Mouse (Mus musculus): ENCODE results near the gene Secisbp2. TPM values are rescaled to one million over a fixed set of nuclear protein-coding genes. Genes with fewer than 3 reads are reported as not detected.

Gene Secisbp2
- polyA plus RNA-seq, 1 experiment from 2014 or later = 28.6 TPM

DNA sequence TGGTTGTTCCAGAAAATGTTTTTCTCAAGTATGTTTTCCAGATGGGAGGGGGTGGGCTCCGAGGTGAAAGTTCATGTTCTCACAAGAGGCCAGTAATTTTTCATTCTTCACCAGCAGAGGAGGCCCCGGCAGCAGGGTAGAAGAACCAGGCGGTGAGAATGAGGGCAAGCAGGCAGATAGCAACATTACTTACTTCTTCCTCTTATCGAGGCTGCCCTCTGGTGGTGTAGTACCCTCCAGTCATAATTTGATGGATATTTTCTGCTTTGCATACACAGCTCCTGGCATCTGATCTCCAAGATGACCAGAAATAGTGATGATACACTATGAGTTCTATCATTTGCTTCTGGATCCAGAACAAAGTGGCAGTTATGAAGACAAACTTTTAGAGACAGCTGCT is 12.5 kb upstream of the Secisbp2 start:
- H3K4me3 ChIP-seq (ENCODE audit: low read length) = no peak overlapping the region
- no peaks in the 10 kb centered on the region for H3K4me1 ChIP-seq (ENCODE audit: control insufficient read depth, insufficient read depth, low read depth, low read length)
- no peak overlapping the region for H3K9ac ChIP-seq (ENCODE audit: low read depth, low read length)
- H3K36me3 ChIP-seq (ENCODE audit: control insufficient read depth, insufficient read depth, low read length) = no peaks in the 10 kb centered on the region
- no peaks in the 10 kb centered on the region for H3K27me3 ChIP-seq (replicated peaks; ENCODE audit: control insufficient read depth, insufficient read depth, low read length)
- H3K4me2 ChIP-seq (ENCODE audit: low read length) = no peak overlapping the region
- ATAC-seq = no peak
- WGBS = 85% methylated on average over 4 of the region's 4 CpGs
- no peak overlapping the region for H3K27ac ChIP-seq (ENCODE audit: low read depth, low read length)
- no peaks in the 10 kb centered on the region for H3K9me3 ChIP-seq (ENCODE audit: control insufficient read depth, low read length)

DNA sequence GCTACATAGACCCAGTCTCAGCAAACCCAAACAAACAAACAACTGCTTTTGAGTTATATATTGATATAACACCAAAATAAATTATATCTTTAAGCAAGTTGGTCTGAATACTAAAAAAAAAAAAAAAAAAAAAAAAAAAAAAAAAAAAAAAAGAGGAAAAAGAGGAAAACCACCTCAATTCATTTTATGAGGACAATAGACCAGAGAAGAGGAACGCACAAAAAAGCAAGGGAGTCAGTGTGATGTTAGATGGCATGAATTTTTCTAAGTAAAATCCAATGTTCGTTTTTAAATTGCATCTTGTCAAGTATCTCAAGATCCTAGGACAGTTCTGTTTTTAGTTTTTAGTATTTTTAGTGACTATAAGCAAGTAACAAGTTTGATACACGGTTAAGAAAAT is 10.1 kb upstream of the Secisbp2 start:
- no peaks in the 10 kb centered on the region for H3K36me3 ChIP-seq (ENCODE audit: control insufficient read depth, insufficient read depth, low read length)
- H3K4me3 ChIP-seq (ENCODE audit: low read length) = no peak overlapping the region
- no peak overlapping the region for H3K9ac ChIP-seq (ENCODE audit: low read depth, low read length)
- WGBS = 92% methylated on average over 3 of the region's 3 CpGs
- H3K27me3 ChIP-seq (replicated peaks; ENCODE audit: control insufficient read depth, insufficient read depth, low read length) = no peaks in the 10 kb centered on the region
- no peak overlapping the region for H3K27ac ChIP-seq (ENCODE audit: low read depth, low read length)
- ATAC-seq = no peak
- H3K4me2 ChIP-seq (ENCODE audit: low read length) = no peak overlapping the region
- peaks cover 3% of the 10 kb centered on the region; the same call in 1 of the 2 replicates for H3K4me1 ChIP-seq (ENCODE audit: control insufficient read depth, insufficient read depth, low read depth, low read length)
- H3K9me3 ChIP-seq (ENCODE audit: control insufficient read depth, low read length) = no peaks in the 10 kb centered on the region

DNA sequence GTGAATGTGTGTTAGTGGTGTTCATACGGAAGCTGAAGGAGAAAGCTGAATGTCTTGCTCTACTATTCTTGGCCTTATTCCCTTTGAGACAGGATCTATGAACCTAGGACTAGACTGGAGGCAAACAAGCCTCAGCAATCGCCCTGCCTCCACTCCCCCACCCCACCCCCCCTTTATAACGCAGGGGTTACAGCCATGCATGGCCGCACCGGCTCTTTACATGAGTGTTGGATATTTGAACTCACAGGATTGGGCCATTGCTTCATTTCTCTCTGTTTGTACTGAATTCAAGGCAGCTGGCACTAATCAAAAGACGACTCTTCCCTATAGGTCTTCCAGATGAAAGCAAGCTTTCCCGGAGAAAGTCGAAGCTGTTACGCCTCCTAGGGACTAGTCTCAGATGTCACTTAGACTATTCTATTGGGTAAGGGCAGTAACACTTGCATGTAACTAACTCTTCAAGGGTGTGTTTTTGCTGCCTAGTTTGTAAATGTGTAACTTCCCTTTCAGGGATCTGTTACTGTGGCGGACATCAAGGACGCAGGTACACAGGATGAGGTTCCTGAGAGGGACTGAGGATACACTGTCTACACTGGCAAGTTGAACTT is 9.2 kb upstream of the Secisbp2 start:
- H3K27ac ChIP-seq (ENCODE audit: low read depth, low read length) = no peak overlapping the region

DNA sequence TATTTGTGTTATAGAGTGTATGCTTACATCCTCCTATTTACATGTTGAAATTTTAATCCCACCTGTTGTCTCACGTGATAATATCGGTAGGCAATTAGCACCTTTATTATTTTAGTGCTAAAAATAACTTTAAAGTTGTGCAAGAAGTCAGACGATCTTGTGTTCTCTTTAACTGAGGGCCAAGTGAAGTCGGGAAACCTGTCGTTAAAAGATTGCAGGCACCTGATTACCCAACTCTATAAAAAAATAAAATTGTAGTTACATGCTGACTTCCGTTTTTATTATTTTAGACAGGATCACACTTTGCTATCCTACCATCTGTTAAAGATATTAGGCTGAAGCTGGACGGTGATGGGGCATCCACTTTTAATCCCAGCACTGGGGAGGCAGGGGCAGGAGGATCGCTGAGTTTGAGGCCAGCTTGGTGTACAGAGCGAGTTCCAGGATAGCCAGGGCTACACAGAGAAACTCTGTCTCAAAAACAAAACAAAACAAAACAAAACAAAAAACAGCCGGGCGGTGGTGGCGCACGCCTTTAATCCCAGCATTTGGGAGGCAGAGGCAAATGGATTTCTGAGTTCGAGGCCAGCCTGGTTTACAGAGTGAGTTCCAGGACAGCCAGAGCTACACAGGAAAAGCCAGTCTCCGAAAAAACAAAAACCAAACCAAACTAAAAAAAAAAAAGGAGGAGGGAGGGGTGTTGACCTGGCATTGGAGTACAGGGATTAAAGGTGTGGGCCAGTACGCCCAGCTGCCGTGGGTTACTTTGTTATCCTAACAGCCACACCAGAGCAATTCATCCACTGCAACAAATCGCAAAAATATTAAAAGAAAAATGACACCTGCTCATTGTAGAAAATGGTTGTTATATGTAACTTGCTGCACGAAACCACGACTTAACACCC is 7.3 kb upstream of the Secisbp2 start:
- H3K9ac ChIP-seq (ENCODE audit: low read depth, low read length) = peak overlapping the region; percentile 82
- no peaks in the 10 kb centered on the region for H3K9me3 ChIP-seq (ENCODE audit: control insufficient read depth, low read length)
- peak overlapping the region; percentile 74 for H3K27ac ChIP-seq (ENCODE audit: low read depth, low read length)
- peak; percentile 12 for ATAC-seq
- H3K4me1 ChIP-seq (ENCODE audit: control insufficient read depth, insufficient read depth, low read depth, low read length) = peaks cover 5% of the 10 kb centered on the region
- peak overlapping the region; percentile 71 for H3K4me2 ChIP-seq (ENCODE audit: low read length)
- no peaks in the 10 kb centered on the region for H3K36me3 ChIP-seq (ENCODE audit: control insufficient read depth, insufficient read depth, low read length)
- 49% methylated on average over 20 of the region's 20 CpGs for WGBS
- no peaks in the 10 kb centered on the region for H3K27me3 ChIP-seq (replicated peaks; ENCODE audit: control insufficient read depth, insufficient read depth, low read length)
- peak overlapping the region; percentile 72 for H3K4me3 ChIP-seq (ENCODE audit: low read length)

More for the DNA sequence above, 9.2 kb upstream of the Secisbp2 start:
- no peak overlapping the region for H3K9ac ChIP-seq (ENCODE audit: low read depth, low read length)
- no peak overlapping the region for H3K4me2 ChIP-seq (ENCODE audit: low read length)
- no peak for ATAC-seq
- no peaks in the 10 kb centered on the region for H3K9me3 ChIP-seq (ENCODE audit: control insufficient read depth, low read length)
- peaks cover 5% of the 10 kb centered on the region for H3K4me1 ChIP-seq (ENCODE audit: control insufficient read depth, insufficient read depth, low read depth, low read length)
- H3K4me3 ChIP-seq (ENCODE audit: low read length) = no peak overlapping the region
- H3K27me3 ChIP-seq (replicated peaks; ENCODE audit: control insufficient read depth, insufficient read depth, low read length) = no peaks in the 10 kb centered on the region
- 29% methylated on average over 11 of the region's 11 CpGs for WGBS
- H3K36me3 ChIP-seq (ENCODE audit: control insufficient read depth, insufficient read depth, low read length) = no peaks in the 10 kb centered on the region

DNA sequence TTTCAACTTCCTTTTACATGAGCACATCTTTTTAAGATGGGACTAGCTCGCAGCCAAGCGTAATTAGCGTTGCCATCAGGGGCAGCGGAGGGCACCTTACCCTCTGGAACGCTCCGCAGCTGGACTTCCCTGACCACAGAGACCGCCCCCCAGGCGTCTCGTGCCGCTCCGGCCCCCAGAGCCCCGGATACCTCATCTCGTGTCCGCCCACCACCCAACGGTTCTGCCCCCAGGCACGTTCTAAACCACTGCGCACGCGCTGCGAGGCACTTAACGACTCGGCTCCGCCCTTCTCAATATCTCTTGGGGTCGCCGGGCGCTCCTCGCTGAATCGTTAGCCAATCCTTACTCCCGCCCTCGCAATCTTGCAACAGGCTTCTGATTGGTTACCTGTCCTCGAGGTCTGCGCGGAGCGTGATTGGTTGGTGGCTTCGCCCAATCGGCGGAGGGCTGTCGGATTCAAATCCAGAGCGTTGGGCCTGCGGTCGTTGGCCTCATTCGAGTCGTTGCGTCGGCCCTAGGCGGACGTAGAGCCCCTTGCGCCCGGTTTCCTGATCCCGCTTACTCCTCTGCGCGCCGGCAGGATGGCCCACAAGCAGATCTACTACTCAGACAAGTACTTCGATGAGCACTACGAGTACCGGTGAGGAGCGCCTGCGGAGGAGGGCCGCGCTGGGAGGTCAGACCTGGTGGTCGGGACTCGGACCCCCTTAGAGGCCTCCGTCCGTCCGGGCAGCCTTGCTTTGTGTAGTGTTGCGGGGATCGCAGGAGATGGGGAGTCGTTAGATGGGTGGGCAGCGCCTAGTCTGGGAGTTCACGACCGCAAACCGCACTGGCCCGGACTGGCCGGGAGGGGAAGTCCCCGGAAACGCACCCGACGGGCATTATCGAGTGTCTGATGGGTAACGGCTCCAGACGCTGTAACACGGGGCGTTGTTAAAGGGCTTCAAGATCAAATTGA is 6.4 kb upstream of the Secisbp2 start, which contains the start of gene Cks2:
Gene Cks2 (plus strand): TSS at position 404 of the 961 bp plus-strand sequence.
- H3K36me3 ChIP-seq (ENCODE audit: control insufficient read depth, insufficient read depth, low read length) = no peaks in the 10 kb centered on the region
- no peaks in the 10 kb centered on the region for H3K9me3 ChIP-seq (ENCODE audit: control insufficient read depth, low read length)
- peaks cover 5% of the 10 kb centered on the region for H3K4me1 ChIP-seq (ENCODE audit: control insufficient read depth, insufficient read depth, low read depth, low read length)
- peak; percentile 99 for ATAC-seq
- WGBS = under 1% methylated on average over 83 of the region's 83 CpGs
- H3K27ac ChIP-seq (ENCODE audit: low read depth, low read length) = peak within 1 kb of the TSS; percentile 74
- H3K9ac ChIP-seq (ENCODE audit: low read depth, low read length) = peak within 1 kb of the TSS; percentile 82
- peak within 1 kb of the TSS; percentile 94 for H3K4me2 ChIP-seq (ENCODE audit: low read length)
- no peaks in the 10 kb centered on the region for H3K27me3 ChIP-seq (replicated peaks; ENCODE audit: control insufficient read depth, insufficient read depth, low read length)
- H3K4me3 ChIP-seq (ENCODE audit: low read length) = peak within 1 kb of the TSS; percentile 72

DNA sequence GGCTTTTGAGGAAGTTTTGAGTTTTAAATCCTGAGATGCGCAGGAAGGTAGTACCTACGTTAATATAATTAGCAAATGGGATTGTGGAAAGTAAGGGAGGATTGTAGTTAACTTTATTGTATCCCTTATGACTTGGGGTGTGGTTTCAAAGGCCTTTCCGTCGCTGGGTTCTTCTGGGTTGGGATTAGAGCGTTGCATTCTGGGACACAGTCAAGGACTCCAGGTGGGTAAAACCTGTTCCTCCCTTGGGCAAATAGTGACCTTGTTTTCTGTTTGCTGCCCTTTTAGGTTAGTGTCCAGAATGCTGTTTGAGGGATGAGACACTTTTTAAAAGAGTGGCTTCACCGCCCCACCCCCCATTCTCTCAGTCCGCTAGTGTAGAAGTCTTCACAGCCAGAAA is 5.6 kb upstream of the Secisbp2 start:
- ATAC-seq = no peak
- no peak overlapping the region for H3K27ac ChIP-seq (ENCODE audit: low read depth, low read length)
- H3K9ac ChIP-seq (ENCODE audit: low read depth, low read length) = peak overlapping the region; percentile 57
- no peaks in the 10 kb centered on the region for H3K27me3 ChIP-seq (replicated peaks; ENCODE audit: control insufficient read depth, insufficient read depth, low read length)
- no peaks in the 10 kb centered on the region for H3K36me3 ChIP-seq (ENCODE audit: control insufficient read depth, insufficient read depth, low read length)
- H3K9me3 ChIP-seq (ENCODE audit: control insufficient read depth, low read length) = no peaks in the 10 kb centered on the region
- peaks cover 7% of the 10 kb centered on the region for H3K4me1 ChIP-seq (ENCODE audit: control insufficient read depth, insufficient read depth, low read depth, low read length)
- WGBS = 0% methylated on average over 7 of the region's 7 CpGs
- peak overlapping the region; percentile 72 for H3K4me3 ChIP-seq (ENCODE audit: low read length)
- peak overlapping the region; percentile 94 for H3K4me2 ChIP-seq (ENCODE audit: low read length)

DNA sequence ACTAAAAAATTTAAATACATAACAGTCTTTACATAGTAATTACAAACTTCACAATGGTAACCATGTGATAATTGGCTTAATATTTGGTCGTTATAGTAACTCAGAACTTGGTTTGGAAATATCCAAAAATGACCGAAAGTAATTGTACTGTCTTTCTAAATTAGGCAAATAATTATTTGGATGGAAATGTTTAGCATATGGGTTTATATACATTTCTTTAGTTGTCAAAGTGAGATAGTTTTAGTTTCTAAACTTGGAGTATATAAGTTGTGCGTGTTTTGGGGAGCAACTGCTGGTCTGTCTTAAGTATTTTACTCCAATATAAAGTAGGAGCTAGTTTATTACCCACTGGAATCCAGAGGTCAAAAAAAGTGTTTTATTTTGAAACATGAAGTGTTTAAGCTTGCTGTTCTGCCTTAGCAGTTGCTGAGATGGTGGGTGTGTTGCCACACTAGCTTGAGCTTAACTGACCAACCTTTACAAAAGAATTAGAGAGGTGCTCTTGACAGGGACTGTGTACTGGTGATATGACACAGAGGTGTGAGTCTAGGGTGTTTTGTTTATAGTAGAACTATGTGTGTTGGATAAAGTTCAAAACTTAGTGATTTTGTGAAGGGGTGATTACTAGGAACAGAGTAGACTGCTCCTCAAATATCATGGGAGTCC is 5.0 kb upstream of the Secisbp2 start:
- ATAC-seq = no peak
- no peak overlapping the region for H3K9ac ChIP-seq (ENCODE audit: low read depth, low read length)

DNA sequence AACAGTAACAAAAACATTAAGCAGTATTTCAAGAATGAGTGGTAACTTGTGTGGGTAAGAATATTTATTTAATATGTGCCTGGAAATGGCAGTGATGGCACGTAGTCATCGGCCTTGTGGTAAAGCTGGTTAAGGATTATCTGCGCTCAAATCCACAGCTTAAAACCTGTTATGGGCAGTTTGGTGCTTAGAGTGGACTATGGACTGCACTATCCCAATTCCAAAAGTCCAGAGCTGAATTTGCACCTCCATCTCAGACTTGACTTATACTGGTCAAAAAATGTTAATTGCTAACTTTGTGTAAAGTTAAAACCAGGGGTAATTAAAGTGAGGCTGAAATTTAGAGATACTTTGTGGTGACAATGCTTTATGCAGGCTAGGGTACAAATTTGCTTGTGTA is 3.7 kb upstream of the Secisbp2 start:
- Histone ChIP-seq H3K9me3 (ENCODE audit: control insufficient read depth, low read length) (no peaks in the 10 kb centered on the region), H3K27me3 (replicated peaks; ENCODE audit: control insufficient read depth, insufficient read depth, low read length) (no peaks in the 10 kb centered on the region), H3K27ac (ENCODE audit: low read depth, low read length) (no peak overlapping the region), H3K36me3 (ENCODE audit: control insufficient read depth, insufficient read depth, low read length) (no peaks in the 10 kb centered on the region), H3K4me1 (ENCODE audit: control insufficient read depth, insufficient read depth, low read depth, low read length) (peaks cover 17% of the 10 kb centered on the region), H3K9ac (ENCODE audit: low read depth, low read length) (no peak overlapping the region), H3K4me3 (ENCODE audit: low read length) (no peak overlapping the region), H3K4me2 (ENCODE audit: low read length) (no peak overlapping the region; the same call in 1 of the 2 replicates)
- 95% methylated on average over 3 of the region's 3 CpGs for WGBS
- ATAC-seq = no peak

More for the DNA sequence above, 5.0 kb upstream of the Secisbp2 start:
- H3K4me3 ChIP-seq (ENCODE audit: low read length) = peak overlapping the region; percentile 72
- H3K9me3 ChIP-seq (ENCODE audit: control insufficient read depth, low read length) = no peaks in the 10 kb centered on the region
- peaks cover 10% of the 10 kb centered on the region for H3K4me1 ChIP-seq (ENCODE audit: control insufficient read depth, insufficient read depth, low read depth, low read length)
- no peaks in the 10 kb centered on the region for H3K27me3 ChIP-seq (replicated peaks; ENCODE audit: control insufficient read depth, insufficient read depth, low read length)
- no peaks in the 10 kb centered on the region for H3K36me3 ChIP-seq (ENCODE audit: control insufficient read depth, insufficient read depth, low read length)
- WGBS = 21% methylated on average over 3 of the region's 3 CpGs
- no peak overlapping the region for H3K27ac ChIP-seq (ENCODE audit: low read depth, low read length)
- peak overlapping the region; percentile 94 for H3K4me2 ChIP-seq (ENCODE audit: low read length)
